Mouse (Mus musculus): ENCODE results near the gene Olfr1166.
"Not testable (repeated sequence)": the region's sequence is repeated elsewhere in the genome, so short reads cannot be mapped to it uniquely, and the experiment has no call there.

Gene Olfr1166

DNA sequence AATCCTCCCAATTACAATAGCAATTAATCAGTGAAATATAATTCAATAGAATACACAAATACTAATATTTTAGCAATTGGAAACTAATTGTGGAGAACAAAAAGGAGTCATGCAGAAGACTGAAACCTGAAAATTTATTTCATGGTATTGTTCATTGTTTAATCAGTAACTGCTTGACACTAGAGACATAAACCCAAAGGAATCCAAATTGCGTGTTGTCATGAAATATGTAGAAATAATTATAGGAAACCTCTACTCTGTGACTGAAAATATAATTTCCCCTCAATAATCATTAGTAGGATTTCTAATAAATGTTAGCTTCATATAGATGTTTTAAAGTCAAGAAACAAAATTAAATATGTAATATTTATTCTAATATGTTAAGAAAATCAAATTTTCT lies at the start of gene Olfr1166:
Olfr1166 (minus strand) TSS at position 101 of the 400 bp plus-strand sequence.
- DNase-seq (ENCODE audit: low read depth, low spot score): no peak

DNA sequence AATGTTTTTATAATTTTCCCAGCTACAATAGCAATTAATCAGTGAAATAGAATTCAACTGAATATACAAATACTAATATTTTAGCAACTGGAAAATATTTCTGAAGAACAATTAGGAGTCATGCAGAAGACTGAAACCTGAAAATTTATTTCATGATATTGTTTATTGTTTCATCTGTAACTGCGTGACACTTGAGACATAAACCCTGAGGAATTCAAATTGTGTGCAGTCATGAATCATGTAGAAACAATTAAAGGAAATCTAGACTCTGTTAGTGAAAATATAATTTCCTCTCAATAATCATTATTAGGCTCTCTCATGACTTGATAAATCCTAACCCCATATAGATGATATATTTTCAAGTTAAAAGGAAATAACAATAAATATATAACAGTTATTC lies 27.0 kb upstream of the Olfr1166 start, which contains the start of gene Olfr1167:
Olfr1167 (minus strand) TSS at position 101 of the 400 bp plus-strand sequence.
- DNase-seq (ENCODE audit: low read depth, low spot score): not testable (repeated sequence)

- no peak for DNase-seq (ENCODE audit: low read depth, low spot score)
Observed at GRCm38 (mm10) chr2:88093866-88094265, 34.2 kb downstream of the Olfr1166 start, which contains the start of gene Olfr1164. Gene Olfr1164 (minus strand): TSS chr2:88093966.
